Comparison of ENCODE assay signal across 12 mouse cellular contexts in the genomic region with DNA sequence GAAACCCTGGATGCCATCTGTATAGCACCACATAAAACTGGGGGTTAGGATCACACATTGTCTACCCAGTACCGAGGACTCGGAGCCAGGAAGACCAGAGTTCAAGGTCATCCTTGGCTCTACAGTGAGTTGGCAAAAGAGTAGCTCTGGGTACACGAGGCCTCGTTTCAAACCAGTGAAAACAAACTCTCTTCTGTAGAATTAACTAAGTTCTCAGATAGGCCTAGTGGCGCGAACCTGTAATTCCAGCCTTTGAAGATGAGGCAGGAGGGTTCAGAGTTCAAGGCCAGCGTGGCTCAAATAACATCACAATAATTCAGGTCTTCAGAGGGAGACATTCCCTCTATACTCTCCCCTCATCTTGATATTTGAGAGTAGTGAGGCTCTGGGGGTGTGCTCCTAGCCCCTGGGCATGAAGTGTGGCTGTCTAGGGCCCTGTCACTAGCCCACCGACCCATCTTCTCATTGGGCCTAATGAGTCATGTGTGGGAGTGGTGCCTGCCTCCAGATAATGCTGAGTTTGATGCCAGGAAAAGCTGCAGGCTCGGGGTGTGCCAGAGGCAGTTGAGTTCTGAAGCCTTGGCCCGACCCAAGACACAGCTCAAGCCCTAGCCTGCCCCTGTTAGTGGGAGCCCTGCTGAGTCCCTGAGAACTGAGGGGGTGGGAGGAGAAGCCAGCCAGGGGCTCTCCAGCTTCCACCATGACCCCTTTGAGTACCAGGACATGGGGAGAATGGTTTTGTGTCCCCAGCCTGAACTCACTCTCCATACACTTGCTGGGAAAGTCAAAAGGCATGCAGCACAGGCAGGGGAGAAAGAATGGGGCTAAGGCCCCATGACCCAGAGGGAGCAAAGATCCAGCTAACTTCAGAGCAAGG. TPM values are rescaled to one million over a fixed set of nuclear protein-coding genes. Genes with fewer than 3 reads are reported as not detected.
A peak's percentile ranks its signal among the peaks of the same experiment; 100 is the strongest.
DNase-seq lines count a peak whose midpoint lies in the region; ATAC-seq and TF ChIP-seq lines count a peak whose summit lies in the region.
"Had no signal": no experiment of that assay in that cellular context is flagged by ENCODE, and none has a peak within 500 bp of the region (broad histone marks: within the 10 kb centered on the region; RNA-seq: fewer than 3 reads in every experiment).

No protein-coding gene starts in this region.

- no peak for DNase-seq in kidney, adult 9 months
- no peak for DNase-seq in G1E (ENCODE audit: low spot score)
- no peak for DNase-seq in T-cell, adult 2 months (ENCODE audit: low spot score)
- no peak for DNase-seq in embryo, embryonic 10 days (ENCODE audit: low spot score)
- DNase-seq: cerebellum, adult 18-20 months; spleen, adult 18-20 months had no signal

- H3K27ac ChIP-seq in kidney, embryonic 15.5 days, result 0 out of 2 replicates have a peak overlapping the region, but pooled peaks have one; percentile 27
- peak overlapping the region; percentile 98 for H3K27ac ChIP-seq in bone marrow macrophage, adult 2 months (ENCODE audit: insufficient read depth, low read depth, low read length)
- peak overlapping the region; percentile 83 for H3K27ac ChIP-seq in liver, embryonic 15.5 days (replicated peaks)

- H3K4me2 ChIP-seq in kidney, embryonic 15.5 days, result no peak overlapping the region
- H3K4me2 ChIP-seq in liver, embryonic 15.5 days, result peak overlapping the region; percentile 27

- 63% methylated on average over 10 of the region's 10 CpGs for WGBS in kidney, embryonic 15.5 days
- 48% methylated on average over 10 of the region's 10 CpGs for WGBS in liver, embryonic 15.5 days (ENCODE audit: insufficient replicate concordance)

- no peak for TF ChIP-seq CTCF in G1E (IDR thresholded peaks at IDR 0.05; ENCODE audit: low read depth, low read length)
- no peak for TF ChIP-seq CTCF in bone marrow macrophage, adult 2 months (IDR thresholded peaks at IDR 0.05; ENCODE audit: low read depth, low read length)

- no peaks in the 10 kb centered on the region for H3K9me3 ChIP-seq in kidney, embryonic 15.5 days (replicated peaks)
- H3K9me3 ChIP-seq in G1E (replicated peaks), result peaks cover 13% of the 10 kb centered on the region
- no peaks in the 10 kb centered on the region for H3K9me3 ChIP-seq in liver, embryonic 15.5 days (replicated peaks)

- TF ChIP-seq POLR2A in bone marrow macrophage, adult 2 months (IDR thresholded peaks at IDR 0.05; ENCODE audit: borderline replicate concordance, low read depth, low read length), result no peak; the same call in 1 of the 2 replicates

- peaks cover 54% of the 10 kb centered on the region for H3K4me1 ChIP-seq in kidney, embryonic 15.5 days
- H3K4me1 ChIP-seq in G1E (ENCODE audit: insufficient read depth, low read depth, low read length), result peaks cover 86% of the 10 kb centered on the region
- H3K4me1 ChIP-seq in bone marrow macrophage, adult 2 months (ENCODE audit: control insufficient read depth, insufficient read depth, low read length), result peaks cover 41% of the 10 kb centered on the region
- peaks cover 75% of the 10 kb centered on the region for H3K4me1 ChIP-seq in liver, embryonic 15.5 days (replicated peaks)

- H3K27me3 ChIP-seq in kidney, embryonic 15.5 days, result no peaks in the 10 kb centered on the region
- no peaks in the 10 kb centered on the region for H3K27me3 ChIP-seq in G1E (ENCODE audit: insufficient read depth, low read length)
- H3K27me3 ChIP-seq in liver, embryonic 15.5 days, result no peaks in the 10 kb centered on the region

- no peak overlapping the region for H3K4me3 ChIP-seq in kidney, embryonic 15.5 days (replicated peaks)
- peak overlapping the region; percentile 34; the same call in 1 of the 2 replicates for H3K4me3 ChIP-seq in G1E (ENCODE audit: low read depth, low read length)
- H3K4me3 ChIP-seq in bone marrow macrophage, adult 2 months (ENCODE audit: insufficient read depth, low read length), result no peak overlapping the region
- H3K4me3 ChIP-seq in liver, embryonic 15.5 days (replicated peaks), result no peak overlapping the region

- no peak for ATAC-seq in kidney, embryonic 15.5 days (replicated peaks; ENCODE audit: low FRiP score)
- ATAC-seq in G1E (ENCODE audit: extremely low read depth, insufficient number of reproducible peaks, low FRiP score, poor library complexity, severe bottlenecking), result no peak
- ATAC-seq in liver, embryonic 15.5 days (ENCODE audit: insufficient read depth), result no peak

- H3K9ac ChIP-seq in kidney, embryonic 15.5 days, result no peak overlapping the region
- 0 out of 2 replicates have a peak overlapping the region, but pooled peaks have one; percentile 10 for H3K9ac ChIP-seq in liver, embryonic 15.5 days

- peaks cover 9% of the 10 kb centered on the region for H3K36me3 ChIP-seq in kidney, embryonic 15.5 days
- H3K36me3 ChIP-seq in G1E (replicated peaks), result peaks cover 34% of the 10 kb centered on the region
- peaks cover 15% of the 10 kb centered on the region; the same call in 1 of the 2 replicates for H3K36me3 ChIP-seq in liver, embryonic 15.5 days (replicated peaks)

RNA-seq across cellular contexts. Expression of a gene that starts 2.1 kb away (rescaled TPM):
- 15.7 and 20.7 TPM in 2 replicates for polyA plus RNA-seq in kidney, embryonic 15.5 days (2015; fragmentation: Nextera tagmentation; extraction: Ambion mirVana)
- 12.3 and 14.9 TPM in 2 replicates for total RNA-seq in G1E (2014; fragmentation: Nextera tagmentation)
- 4.8 and 7.0 TPM in 2 replicates for total RNA-seq in G1E (2017)
- 9.5 and 15.3 TPM in 2 replicates for polyA plus RNA-seq in G1E (2012)
- polyA plus RNA-seq in bone marrow macrophage, adult 2 months (2012; ENCODE audit: insufficient read depth, insufficient read length, missing spikeins), result not detected in 2 replicates
- polyA plus RNA-seq in liver, embryonic 15.5 days (2015; fragmentation: Nextera tagmentation; extraction: Ambion mirVana), result 609 and 611 TPM in 2 replicates

RNA-seq across cellular contexts. Expression of a gene that starts 4.4 kb away (rescaled TPM):
- polyA plus RNA-seq in kidney, embryonic 15.5 days (2015; fragmentation: Nextera tagmentation; extraction: Ambion mirVana), result 259 and 340 TPM in 2 replicates
- 7.4 and 8.1 TPM in 2 replicates for total RNA-seq in G1E (2014; fragmentation: Nextera tagmentation)
- total RNA-seq in G1E (2017), result 19.9 TPM in 2 replicates
- 28.6 and 28.7 TPM in 2 replicates for polyA plus RNA-seq in G1E (2012)
- 16,287 and 16,533 TPM in 2 replicates for polyA plus RNA-seq in bone marrow macrophage, adult 2 months (2012; ENCODE audit: insufficient read depth, insufficient read length, missing spikeins)
- polyA plus RNA-seq in liver, embryonic 15.5 days (2015; fragmentation: Nextera tagmentation; extraction: Ambion mirVana), result 2,704 and 3,478 TPM in 2 replicates

RNA-seq across cellular contexts. Expression of a gene that starts 13.3 kb away (rescaled TPM):
- 2.3 and 6.6 TPM in 2 replicates for polyA plus RNA-seq in kidney, embryonic 15.5 days (2015; fragmentation: Nextera tagmentation; extraction: Ambion mirVana)
- total RNA-seq in G1E (2014; fragmentation: Nextera tagmentation) (not detected in 2 replicates), G1E (2017) (0.27 TPM in 1 of 2 replicates, not detected in the other)
- 0.22 TPM in 1 of 2 replicates, not detected in the other for polyA plus RNA-seq in G1E (2012)
- not detected in 2 replicates for polyA plus RNA-seq in bone marrow macrophage, adult 2 months (2012; ENCODE audit: insufficient read depth, insufficient read length, missing spikeins)
- 273 and 372 TPM in 2 replicates for polyA plus RNA-seq in liver, embryonic 15.5 days (2015; fragmentation: Nextera tagmentation; extraction: Ambion mirVana)

RNA-seq across cellular contexts. Expression of a gene that starts 13.4 kb away (rescaled TPM):
- polyA plus RNA-seq in kidney, embryonic 15.5 days (2015; fragmentation: Nextera tagmentation; extraction: Ambion mirVana), result 2.5 TPM in 1 of 2 replicates, not detected in the other
- total RNA-seq in G1E (2014; fragmentation: Nextera tagmentation) (not detected in 2 replicates), G1E (2017) (not detected in 2 replicates)
- polyA plus RNA-seq in G1E (2012), result not detected in 2 replicates
- not detected in 2 replicates for polyA plus RNA-seq in bone marrow macrophage, adult 2 months (2012; ENCODE audit: insufficient read depth, insufficient read length, missing spikeins)
- polyA plus RNA-seq in liver, embryonic 15.5 days (2015; fragmentation: Nextera tagmentation; extraction: Ambion mirVana), result 22.2 and 29.1 TPM in 2 replicates
- total RNA-seq: layer of hippocampus, adult 8-10 months had no signal
- polyA plus RNA-seq: gonadal fat pad, adult 2 months; neural tube, embryonic 14.5 days had no signal

RNA-seq across cellular contexts. Expression of a gene that starts 16.8 kb away (rescaled TPM):
- 8.8 and 13.1 TPM in 2 replicates for polyA plus RNA-seq in kidney, embryonic 15.5 days (2015; fragmentation: Nextera tagmentation; extraction: Ambion mirVana)
- total RNA-seq in G1E (2014; fragmentation: Nextera tagmentation) (not detected in 2 replicates), G1E (2017) (not detected in 2 replicates)
- polyA plus RNA-seq in G1E (2012), result not detected in 2 replicates
- 56.2 and 70.4 TPM in 2 replicates for polyA plus RNA-seq in bone marrow macrophage, adult 2 months (2012; ENCODE audit: insufficient read depth, insufficient read length, missing spikeins)
- polyA plus RNA-seq in liver, embryonic 15.5 days (2015; fragmentation: Nextera tagmentation; extraction: Ambion mirVana), result 1,160 and 1,332 TPM in 2 replicates

Comparison
In these comparisons a context has a peak if more than half of its experiments do, and no peak if none do; other contexts are left out.
1. H3K27ac ChIP-seq: peak in every context shown above with its lines; median percentile 98 in bone marrow macrophage, adult 2 months; 83 in liver, embryonic 15.5 days; 27 in kidney, embryonic 15.5 days.
2. RNA of a gene that starts 2.1 kb away (polyA plus RNA-seq): 609 to 611 TPM in liver, embryonic 15.5 days; 15.7 to 20.7 TPM in kidney, embryonic 15.5 days, 9.5 to 15.3 TPM in G1E and not detected in bone marrow macrophage, adult 2 months; every median in the first group is over 10 times any median in the second.
3. RNA of a gene that starts 13.3 kb away (polyA plus RNA-seq): 273 to 372 TPM in liver, embryonic 15.5 days; 2.3 to 6.6 TPM in kidney, embryonic 15.5 days, not detected in bone marrow macrophage, adult 2 months and 0.22 TPM in G1E; every median in the first group is over 10 times any median in the second.